Mouse (Mus musculus): ENCODE measurements at regions not wholly inside any gene's neighbourhood (a gene's known extent, or its start where the extent isn't known, plus 50 kb on each side); places are given as distances from the start of the nearest gene placed in this dataset.

- no peak for DNase-seq (ENCODE audit: low spot score)
Observed at GRCm38 (mm10) chr12:79912281-79913063, 200.3 kb downstream of the Zfp36l1 start.

- no peak for DNase-seq (ENCODE audit: low spot score)
Observed at GRCm38 (mm10) chr12:79910884-79911759, 201.7 kb downstream of the Zfp36l1 start.

GRCm38 (mm10) chr12:79907583-79907982, 205.2 kb downstream of the Zfp36l1 start:
- DNase-seq (ENCODE audit: low spot score) = no peak

GRCm38 (mm10) chr12:79906738-79907365, 206.0 kb downstream of the Zfp36l1 start:
- no peak for DNase-seq (ENCODE audit: low spot score)

GRCm38 (mm10) chr12:79905828-79906737, 206.7 kb downstream of the Zfp36l1 start:
- DNase-seq (ENCODE audit: low spot score) = no peak

GRCm38 (mm10) chr12:79904913-79905549, 207.8 kb downstream of the Zfp36l1 start:
- DNase-seq (ENCODE audit: low spot score) = peak; percentile 55

GRCm38 (mm10) chr12:79902761-79903160, 210.1 kb downstream of the Zfp36l1 start:
- DNase-seq (ENCODE audit: low spot score) = no peak

- DNase-seq (ENCODE audit: low spot score) = no peak
Observed at GRCm38 (mm10) chr12:79902163-79902562, 210.7 kb downstream of the Zfp36l1 start.

- peak; percentile 43 for DNase-seq (ENCODE audit: low spot score)
Observed at GRCm38 (mm10) chr12:79898198-79898930, 214.4 kb downstream of the Zfp36l1 start.

- DNase-seq (ENCODE audit: low spot score) = peak; percentile 59
Observed at GRCm38 (mm10) chr12:79895975-79896374, 216.8 kb downstream of the Zfp36l1 start.

GRCm38 (mm10) chr12:79895324-79895723, 217.5 kb downstream of the Zfp36l1 start:
- DNase-seq (ENCODE audit: low spot score) = no peak

GRCm38 (mm10) chr12:79892871-79893270, 219.9 kb downstream of the Zfp36l1 start:
- no peak for DNase-seq (ENCODE audit: low spot score)

GRCm38 (mm10) chr12:79891942-79892341, 220.9 kb downstream of the Zfp36l1 start:
- DNase-seq (ENCODE audit: low spot score) = no peak

- DNase-seq (ENCODE audit: low spot score) = peak; percentile 42
Observed at GRCm38 (mm10) chr12:79890887-79891286, 221.9 kb downstream of the Zfp36l1 start.

- no peak for DNase-seq (ENCODE audit: low spot score)
Observed at GRCm38 (mm10) chr12:79890291-79890690, 222.5 kb downstream of the Zfp36l1 start.

GRCm38 (mm10) chr12:79888812-79889211, 224.0 kb downstream of the Zfp36l1 start:
- DNase-seq (ENCODE audit: low spot score) = no peak

GRCm38 (mm10) chr12:79888086-79888485, 224.7 kb downstream of the Zfp36l1 start:
- DNase-seq (ENCODE audit: low spot score) = no peak

GRCm38 (mm10) chr12:79887225-79887886, 225.5 kb downstream of the Zfp36l1 start:
- peak; percentile 60 for DNase-seq (ENCODE audit: low spot score)

- DNase-seq (ENCODE audit: low spot score) = no peak
Observed at GRCm38 (mm10) chr12:79886494-79886893, 226.3 kb downstream of the Zfp36l1 start.

GRCm38 (mm10) chr12:79885286-79885685, 227.5 kb downstream of the Zfp36l1 start:
- DNase-seq (ENCODE audit: low spot score) = no peak

Data from testis, postnatal 10 days (tissue).